Mouse (Mus musculus) hindbrain, embryonic 11.5 days (tissue): ENCODE data around the gene Nox1. TPM values are rescaled to one million over a fixed set of nuclear protein-coding genes. Genes with fewer than 3 reads are reported as not detected.

ENCODE experiments used
- ATAC-seq: fragments of 200-750 bp; cut with Nextera tagmentation; 2 replicates; pipeline ENCODE4 v1.8.0; 2017; ENCODE audit warnings: mild to moderate bottlenecking, moderate TSS enrichment, moderate library complexity; ENCODE audit not compliant: low FRiP score
- DNase-seq: peaks from one replicate; pipeline ENCODE4 v3.0.0-alpha.2; 2015; ENCODE audit warnings: low spot score
- H3K27ac ChIP-seq: fragments of 300-500 bp; sonication (generic); 2 replicates; pipeline ENCODE4 v1.5.1; 2014; ENCODE audit warnings: mild to moderate bottlenecking, low read depth, low read length
- H3K27me3 ChIP-seq: fragments of 300-500 bp; sonication (generic); 2 replicates; pipeline ENCODE4 v1.6.1; 2014; ENCODE audit warnings: mild to moderate bottlenecking, low read length, moderate library complexity, mixed read lengths; ENCODE audit not compliant: control insufficient read depth, insufficient read depth
- H3K36me3 ChIP-seq: fragments of 300-500 bp; sonication (generic); 2 replicates; pipeline ENCODE4 v1.6.1; 2014; ENCODE audit warnings: mild to moderate bottlenecking, low read length, moderate library complexity, mixed read lengths; ENCODE audit not compliant: control insufficient read depth, insufficient read depth
- H3K4me1 ChIP-seq: fragments of 300-500 bp; sonication (generic); replicated peaks from 2 replicates; pipeline ENCODE4 v1.6.1; 2014; ENCODE audit warnings: low read length, mixed read lengths; ENCODE audit not compliant: control insufficient read depth, insufficient read depth
- H3K4me2 ChIP-seq: fragments of 300-500 bp; sonication (generic); replicated peaks from 2 replicates; pipeline ENCODE4 v1.6.1; 2014; ENCODE audit warnings: mild to moderate bottlenecking, low read depth, low read length
- H3K4me3 ChIP-seq: fragments of 300-500 bp; sonication (generic); 2 replicates; pipeline ENCODE4 v1.5.1; 2014; ENCODE audit warnings: low read depth, low read length
- H3K9ac ChIP-seq: fragments of 300-500 bp; sonication (generic); 2 replicates; pipeline ENCODE4 v1.6.1; 2014; ENCODE audit warnings: low read depth, low read length
- H3K9me3 ChIP-seq: fragments of 300-500 bp; sonication (generic); 2 replicates; pipeline ENCODE4 v1.6.1; 2016; ENCODE audit warnings: low read length; ENCODE audit not compliant: control insufficient read depth
- WGBS: fragments of 180-500 bp; shearing (Covaris S2); extraction: QIAGEN DNeasy Blood & Tissue Kit; methylation state at CpG from one replicate; pipeline ENCODE4 v1.1.7; 2014; 5-methylcytosine and 5-hydroxymethylcytosine counted together
- polyA plus RNA-seq: library from polyadenylated mRNA; unstranded; fragments of >200 nt; fragmentation: Nextera tagmentation; extraction: Ambion mirVana; gene quantifications from 2 replicates; pipeline ENCODE4 v1.2.1, GENCODE M21; 2014

Nox1 gene
- polyA plus RNA-seq = 0.11 TPM in 1 of 2 replicates, not detected in the other

GRCm38 (mm10) chrX:134221856-134222255 is at the start of gene Nox1:
Gene Nox1, minus strand, starts transcription at chrX:134221956.
- Histone ChIP-seq H3K36me3 (no peaks in the 10 kb centered on the region), H3K4me3 (no peak within 1 kb of the TSS), H3K27ac (no peak within 1 kb of the TSS), H3K9me3 (no peaks in the 10 kb centered on the region), H3K9ac (no peak within 1 kb of the TSS), H3K4me1 (no peaks in the 10 kb centered on the region), H3K27me3 (no peaks in the 10 kb centered on the region; the same call in 1 of the 2 replicates), H3K4me2 (no peak within 1 kb of the TSS)
- no peak for DNase-seq
- 58% methylated on average over 4 of the region's 4 CpGs for WGBS
- no peak for ATAC-seq

GRCm38 (mm10) chrX:134262129-134262528 is 40.4 kb upstream of the Nox1 start:
- Histone ChIP-seq H3K4me1 (no peaks in the 10 kb centered on the region), H3K4me2 (no peak overlapping the region), H3K27ac (no peak overlapping the region), H3K27me3 (no peaks in the 10 kb centered on the region), H3K36me3 (no peaks in the 10 kb centered on the region), H3K4me3 (no peak overlapping the region), H3K9ac (no peak overlapping the region), H3K9me3 (no peaks in the 10 kb centered on the region)
- no peak for ATAC-seq
- no peak for DNase-seq
- WGBS = 75% methylated on average over 11 of the region's 11 CpGs

DNA sequence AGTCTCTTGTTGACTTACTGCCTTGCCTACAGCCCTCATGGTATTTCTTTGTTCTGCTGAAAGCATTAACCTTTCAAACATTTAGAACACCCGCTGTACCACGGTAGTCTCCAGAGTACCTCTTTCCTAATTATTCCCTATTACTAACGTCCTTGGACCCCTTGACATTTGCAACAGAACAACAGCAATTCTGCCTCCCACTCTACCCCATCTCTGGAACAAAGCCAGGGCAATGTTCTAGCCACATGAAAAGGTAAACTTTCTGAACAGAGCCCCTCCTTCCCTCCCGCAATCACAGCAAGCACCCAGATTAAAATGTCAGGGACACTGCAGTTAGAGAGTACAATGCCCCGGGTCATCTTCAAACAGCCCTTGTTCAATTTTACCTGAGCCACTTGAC is 39.4 kb upstream of the Nox1 start:
- Histone ChIP-seq H3K9me3 (no peaks in the 10 kb centered on the region), H3K27ac (no peak overlapping the region), H3K4me1 (no peaks in the 10 kb centered on the region), H3K36me3 (no peaks in the 10 kb centered on the region), H3K9ac (no peak overlapping the region), H3K4me3 (no peak overlapping the region), H3K4me2 (no peak overlapping the region), H3K27me3 (no peaks in the 10 kb centered on the region)
- ATAC-seq (no peak), DNase-seq (no peak)
- 51% methylated on average over 5 of the region's 5 CpGs for whole genome bisulfite sequencing

GRCm38 (mm10) chrX:134248202-134248601 is 26.4 kb upstream of the Nox1 start:
- Histone ChIP-seq H3K4me3 (no peak overlapping the region), H3K4me2 (no peak overlapping the region), H3K9me3 (no peaks in the 10 kb centered on the region), H3K27me3 (no peaks in the 10 kb centered on the region), H3K27ac (no peak overlapping the region), H3K4me1 (no peaks in the 10 kb centered on the region), H3K9ac (no peak overlapping the region), H3K36me3 (no peaks in the 10 kb centered on the region)
- no peak for ATAC-seq
- 73% methylated on average over 2 of the region's 2 CpGs for WGBS
- no peak for DNase-seq

- H3K27me3 ChIP-seq = no peaks in the 10 kb centered on the region
- H3K4me3 ChIP-seq = no peak overlapping the region
- no peaks in the 10 kb centered on the region for H3K4me1 ChIP-seq
- H3K36me3 ChIP-seq = no peaks in the 10 kb centered on the region
- H3K9me3 ChIP-seq = no peaks in the 10 kb centered on the region
- ATAC-seq (no peak), DNase-seq (no peak)
- no peak overlapping the region for H3K27ac ChIP-seq
- no peak overlapping the region for H3K4me2 ChIP-seq
- 90% methylated on average over 10 of the region's 10 CpGs for WGBS
- H3K9ac ChIP-seq = no peak overlapping the region
Observed at GRCm38 (mm10) chrX:134245946-134246345, 24.2 kb upstream of the Nox1 start.

DNA sequence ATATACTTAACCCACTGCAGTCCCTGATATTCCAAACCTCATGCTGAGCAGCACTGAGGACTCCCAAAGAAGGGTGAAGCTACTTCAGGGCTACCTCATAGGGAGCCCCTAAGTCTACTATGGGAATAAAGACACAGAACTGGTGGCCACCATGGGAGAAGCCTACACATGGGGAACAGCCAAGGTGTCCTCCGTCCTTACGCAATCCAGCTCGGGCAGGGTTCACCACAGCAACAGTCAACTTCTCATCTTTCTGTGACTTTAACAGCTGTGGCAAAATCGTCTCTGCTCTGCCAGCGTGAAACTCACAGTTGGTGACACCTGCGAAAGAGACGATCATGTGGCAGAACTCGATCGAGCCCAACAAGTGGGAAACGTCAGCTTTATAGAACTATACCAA is 16.5 kb upstream of the Nox1 start:
- DNase-seq = no peak
- 89% methylated on average over 10 of the region's 10 CpGs for WGBS

GRCm38 (mm10) chrX:134233048-134233447 is 11.3 kb upstream of the Nox1 start:
- whole genome bisulfite sequencing = 95% methylated on average over 1 of the region's 1 CpGs

More for the DNA sequence above, 16.5 kb upstream of the Nox1 start:
- Histone ChIP-seq H3K27me3 (no peaks in the 10 kb centered on the region), H3K9ac (no peak overlapping the region), H3K9me3 (no peaks in the 10 kb centered on the region), H3K4me1 (no peaks in the 10 kb centered on the region), H3K4me2 (no peak overlapping the region), H3K4me3 (no peak overlapping the region), H3K27ac (no peak overlapping the region), H3K36me3 (no peaks in the 10 kb centered on the region)
- no peak for ATAC-seq

GRCm38 (mm10) chrX:134220618-134221017 is 1.1 kb downstream of the Nox1 start:
- Histone ChIP-seq H3K4me3 (no peak overlapping the region), H3K36me3 (no peaks in the 10 kb centered on the region), H3K4me2 (no peak overlapping the region), H3K27me3 (no peaks in the 10 kb centered on the region; the same call in 1 of the 2 replicates), H3K27ac (no peak overlapping the region), H3K9ac (no peak overlapping the region), H3K4me1 (no peaks in the 10 kb centered on the region), H3K9me3 (no peaks in the 10 kb centered on the region)
- ATAC-seq = no peak
- no peak for DNase-seq
- WGBS = 73% methylated on average over 3 of the region's 3 CpGs

More at GRCm38 (mm10) chrX:134233048-134233447, 11.3 kb upstream of the Nox1 start:
- ATAC-seq = no peak
- no peak overlapping the region for H3K4me3 ChIP-seq
- H3K36me3 ChIP-seq = no peaks in the 10 kb centered on the region
- H3K27ac ChIP-seq = no peak overlapping the region
- no peaks in the 10 kb centered on the region for H3K27me3 ChIP-seq
- H3K9ac ChIP-seq = no peak overlapping the region
- H3K4me1 ChIP-seq = no peaks in the 10 kb centered on the region
- no peak overlapping the region for H3K4me2 ChIP-seq
- DNase-seq = no peak
- H3K9me3 ChIP-seq = no peaks in the 10 kb centered on the region

- no peaks in the 10 kb centered on the region for H3K36me3 ChIP-seq
- H3K4me3 ChIP-seq = no peak overlapping the region
- DNase-seq = no peak
- no peaks in the 10 kb centered on the region; the same call in 1 of the 2 replicates for H3K27me3 ChIP-seq
- H3K4me1 ChIP-seq = no peaks in the 10 kb centered on the region
- H3K4me2 ChIP-seq = no peak overlapping the region
- H3K27ac ChIP-seq = no peak overlapping the region
- no peaks in the 10 kb centered on the region for H3K9me3 ChIP-seq
- 66% methylated on average over 4 of the region's 4 CpGs for WGBS
- H3K9ac ChIP-seq = no peak overlapping the region
- no peak for ATAC-seq
Observed at GRCm38 (mm10) chrX:134218161-134218560, 3.6 kb downstream of the Nox1 start.
